Mouse (Mus musculus) urinary bladder, postnatal 14 days (tissue): ENCODE data around the gene Mllt3.

ENCODE experiments used
- DNase-seq: peaks from one replicate; pipeline ENCODE4 v3.0.0; 2021; ENCODE audit warnings: low spot score

Mllt3 gene

DNA sequence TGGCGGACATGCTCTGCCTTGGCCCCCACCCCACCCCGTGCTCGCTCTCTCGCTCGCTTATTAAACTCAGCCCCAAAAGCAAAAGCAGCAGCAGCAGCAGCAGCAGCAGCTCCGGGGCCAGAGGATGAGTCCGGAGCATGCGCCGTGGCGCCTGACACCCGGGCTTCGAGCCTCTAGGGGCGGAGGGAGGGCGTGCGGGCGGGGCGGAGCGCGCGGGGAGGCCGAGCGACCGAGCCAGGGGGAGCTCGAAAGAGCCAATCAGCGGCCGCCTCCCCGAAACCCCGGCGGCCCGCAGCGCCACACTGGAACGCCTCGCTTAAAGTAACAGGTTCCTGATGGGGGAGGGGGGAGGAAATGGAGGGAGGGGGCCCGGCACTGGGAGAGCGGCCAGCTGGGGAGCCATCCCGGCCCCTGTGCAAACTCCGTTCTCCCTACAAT is at the start of gene Mllt3:
TSS of gene Mllt3 (minus strand) at position 149 of the 438 bp plus-strand sequence.
- peak; percentile 97 for DNase-seq

DNA sequence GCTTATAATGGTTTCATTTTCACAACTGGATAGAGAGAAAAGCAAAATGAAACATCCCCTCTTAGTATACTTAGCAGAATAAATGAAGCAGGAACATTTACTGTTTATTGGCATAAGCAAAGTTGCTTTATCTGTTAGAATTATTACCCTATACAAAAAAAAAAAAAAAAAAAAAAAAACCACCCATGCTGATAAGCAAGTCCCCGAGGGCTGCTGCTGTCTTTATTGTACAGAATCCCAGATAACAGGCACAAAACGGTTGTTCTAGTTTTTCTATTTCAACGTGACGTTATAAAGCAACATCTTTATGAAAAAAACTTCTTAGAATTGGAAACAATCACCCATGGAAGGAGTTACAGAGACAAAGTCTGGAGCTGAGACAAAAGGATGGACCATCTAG is 49.2 kb upstream of the Mllt3 start:
- no peak for DNase-seq

DNA sequence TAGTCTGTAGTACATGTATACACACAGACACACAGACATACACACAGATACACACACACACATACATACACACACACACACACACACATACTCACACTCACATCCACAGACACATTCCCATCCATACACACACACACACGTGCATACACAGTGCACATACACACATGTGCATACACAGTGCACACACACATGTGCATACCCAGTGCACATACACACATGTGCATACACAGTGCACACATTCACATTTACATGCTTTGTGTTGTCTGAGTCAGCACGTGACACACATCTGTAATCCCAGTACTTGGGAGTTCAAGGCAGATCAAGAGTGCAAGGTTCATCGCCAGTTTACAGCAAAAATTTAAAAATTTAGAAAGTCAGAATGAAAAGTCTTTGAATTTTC is 48.7 kb upstream of the Mllt3 start:
- DNase-seq: no peak

DNA sequence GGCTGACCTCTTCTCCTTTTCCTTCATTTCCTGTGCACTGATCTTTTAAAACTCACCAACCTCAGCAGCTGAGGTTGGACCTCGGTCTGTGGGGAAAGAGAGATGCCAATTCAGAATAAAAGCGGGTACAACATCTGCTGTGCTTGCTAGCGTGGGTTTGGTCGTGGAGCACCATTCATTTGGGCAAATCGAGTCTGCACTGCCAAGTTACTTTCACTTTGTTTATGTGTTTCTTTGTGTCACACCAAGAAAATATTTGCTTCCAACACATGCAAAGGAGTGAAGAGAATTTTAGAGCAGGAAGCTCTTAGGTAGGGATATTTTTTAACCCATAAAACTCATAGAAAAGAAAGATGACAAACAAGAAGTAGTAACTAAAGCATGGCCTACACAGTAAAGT is 48.3 kb upstream of the Mllt3 start:
- no peak for DNase-seq

DNA sequence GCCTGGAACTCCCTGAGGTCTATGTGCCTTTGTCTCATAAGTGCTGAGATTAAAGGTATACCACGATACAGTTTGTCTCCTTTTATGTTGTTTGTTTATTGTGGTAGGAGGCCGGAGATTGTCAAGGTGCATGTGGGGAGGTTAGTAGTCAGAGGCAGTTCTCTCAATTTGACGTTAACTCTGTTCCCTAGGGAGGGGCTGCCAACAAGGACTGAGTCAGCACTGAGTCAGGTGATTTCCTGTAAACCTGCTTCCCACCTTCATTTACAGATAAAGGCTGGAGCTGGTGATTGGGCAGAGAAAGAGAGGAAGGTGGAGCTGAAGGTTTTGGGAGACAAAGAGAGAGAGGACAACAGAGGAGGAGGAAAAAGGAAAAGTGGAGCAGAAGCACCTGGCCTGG is 45.8 kb upstream of the Mllt3 start:
- no peak for DNase-seq

DNA sequence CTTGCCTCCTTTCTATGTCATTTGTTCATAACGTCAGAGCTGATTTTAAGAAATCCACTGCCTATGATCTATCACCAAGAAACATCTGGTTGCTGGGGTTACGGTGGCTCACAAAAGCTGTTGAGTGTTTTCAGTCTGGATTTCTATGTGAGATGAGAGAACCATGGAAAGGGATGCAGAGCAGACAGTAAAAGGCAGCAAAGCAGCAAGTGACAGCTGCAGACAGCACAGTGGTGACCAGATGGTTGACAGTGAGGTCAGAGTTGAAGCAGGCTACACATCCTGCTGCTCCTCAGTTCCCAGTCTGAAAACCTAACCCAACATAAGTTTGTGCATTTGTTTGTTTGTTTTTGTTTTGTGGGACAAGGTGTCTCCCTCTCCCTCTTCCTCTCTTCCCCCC is 42.2 kb upstream of the Mllt3 start:
- DNase-seq: no peak

DNA sequence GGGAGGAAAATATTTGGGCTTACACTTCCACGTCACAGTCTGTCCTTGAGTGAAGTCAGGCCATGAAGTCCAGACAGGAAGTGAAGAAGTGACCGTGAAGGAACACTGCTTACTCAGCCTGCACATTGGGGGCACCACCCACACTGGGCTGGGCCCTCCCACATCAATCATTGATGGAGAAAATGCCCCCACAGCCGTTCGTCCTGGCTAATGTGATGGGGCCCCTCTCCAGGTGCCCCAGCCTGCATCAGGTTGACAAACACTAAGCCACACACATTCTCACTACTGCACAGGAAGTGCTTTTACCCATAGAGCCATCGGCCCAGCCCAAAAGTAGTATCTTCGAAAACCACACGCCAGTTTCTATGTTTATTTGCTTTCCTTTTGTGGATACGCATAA is 13.1 kb upstream of the Mllt3 start:
- no peak for DNase-seq

DNA sequence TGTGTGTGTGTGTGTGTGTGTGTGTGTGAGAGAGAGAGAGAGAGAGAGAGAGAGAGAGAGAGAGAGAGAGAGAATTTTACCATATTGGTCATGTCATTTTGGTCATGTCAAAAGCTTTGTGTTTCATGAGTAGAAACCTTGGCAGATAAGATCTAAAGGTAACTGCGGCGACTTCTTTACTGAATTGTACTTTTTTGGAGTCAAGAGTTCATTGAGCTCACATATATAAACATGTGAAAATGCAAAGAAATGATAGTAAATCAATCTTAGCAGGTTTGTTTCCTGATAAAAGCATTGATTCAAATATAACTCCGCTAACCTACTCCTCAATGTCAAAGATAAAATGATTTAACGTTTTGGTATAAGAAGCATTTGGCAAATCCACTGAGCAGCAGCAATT is 12.0 kb upstream of the Mllt3 start:
- no peak for DNase-seq

DNA sequence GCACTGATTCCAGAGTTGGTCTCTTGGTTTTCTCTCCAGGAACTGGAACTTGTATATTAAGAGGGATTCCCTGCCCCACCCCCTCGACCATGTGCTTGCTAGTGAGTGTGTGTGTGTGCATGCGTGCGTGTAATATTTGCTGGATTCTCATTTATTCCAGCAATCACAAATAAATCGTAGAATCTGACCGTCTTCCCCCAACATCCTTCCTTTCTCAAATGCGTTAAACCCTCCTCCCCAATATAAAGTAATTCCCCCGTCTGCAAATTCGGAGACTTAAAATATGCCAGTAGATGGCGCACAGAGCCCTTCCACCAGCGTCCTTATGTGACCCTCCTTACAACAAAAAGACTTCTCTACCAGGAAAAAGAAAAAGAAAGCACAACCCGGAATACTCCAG is 2.2 kb upstream of the Mllt3 start:
- peak; percentile 48 for DNase-seq

DNA sequence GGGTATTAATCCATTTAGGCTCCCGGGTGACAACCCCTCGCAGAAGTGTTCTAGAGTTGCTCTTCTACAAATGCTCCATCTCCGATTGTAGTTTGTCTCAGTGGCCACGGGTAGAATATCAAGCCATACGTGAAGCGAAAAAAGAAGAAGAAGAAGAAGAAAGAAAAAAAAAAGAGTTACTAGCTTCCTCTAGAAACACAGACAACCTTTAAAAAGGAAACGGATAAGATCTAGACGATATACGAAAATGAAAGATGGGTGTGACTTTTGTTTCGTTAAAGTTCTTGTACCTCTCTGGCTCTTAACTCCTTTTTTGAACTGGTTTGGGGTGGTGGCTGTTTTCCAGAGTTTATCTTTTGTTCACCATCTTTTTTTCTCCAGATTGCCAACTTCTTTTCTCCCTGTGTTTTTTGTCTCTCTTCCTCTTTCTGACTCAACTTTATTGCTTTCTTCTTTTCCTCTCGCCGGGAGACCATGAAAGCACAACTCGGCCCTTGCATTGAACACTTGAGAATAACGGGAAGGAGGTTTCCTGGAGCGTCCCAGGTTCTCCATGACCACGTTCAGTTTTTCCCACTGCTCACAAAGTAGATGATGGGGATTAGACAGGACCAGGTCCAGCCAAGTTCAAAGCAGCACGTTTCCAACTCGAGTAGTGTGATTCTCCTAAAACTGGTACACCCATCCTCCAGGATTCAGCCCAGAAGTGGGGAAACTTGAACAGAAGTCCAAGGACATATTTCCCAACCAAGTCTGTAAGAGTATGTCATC is 1.4 kb upstream of the Mllt3 start:
- DNase-seq: no peak

DNA sequence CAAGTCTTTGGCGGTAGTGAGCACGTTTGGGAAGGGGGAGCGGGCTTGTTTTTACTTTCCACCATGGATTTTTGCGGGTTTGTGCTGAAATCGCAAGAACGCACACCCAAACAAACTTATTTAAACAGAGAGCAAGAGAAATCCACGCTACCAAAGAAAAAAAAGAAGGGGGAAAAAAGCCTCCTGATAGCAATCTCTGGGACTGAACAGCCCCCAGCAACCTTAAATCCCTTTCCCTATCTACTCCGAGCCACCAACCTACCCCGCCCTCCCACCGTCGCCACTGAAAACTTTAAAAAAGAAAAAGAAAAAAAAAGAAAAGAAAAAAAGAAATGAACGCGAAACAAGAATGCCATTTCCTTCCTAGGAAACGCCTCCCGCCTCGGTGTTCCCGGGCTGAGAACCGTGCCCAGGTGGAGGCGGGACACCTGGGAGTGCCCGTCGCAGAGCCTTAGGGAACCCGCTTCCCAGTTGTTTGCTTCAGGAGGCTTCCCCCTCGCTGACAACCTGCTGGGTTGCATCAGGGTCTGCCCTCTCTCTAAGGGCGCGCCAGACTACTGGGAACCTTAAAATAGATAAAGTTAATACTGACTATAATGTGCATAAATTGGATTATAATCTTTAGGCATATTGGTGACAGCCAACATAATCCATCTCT is 694 bp upstream of the Mllt3 start:
- peak; percentile 19 for DNase-seq

DNA sequence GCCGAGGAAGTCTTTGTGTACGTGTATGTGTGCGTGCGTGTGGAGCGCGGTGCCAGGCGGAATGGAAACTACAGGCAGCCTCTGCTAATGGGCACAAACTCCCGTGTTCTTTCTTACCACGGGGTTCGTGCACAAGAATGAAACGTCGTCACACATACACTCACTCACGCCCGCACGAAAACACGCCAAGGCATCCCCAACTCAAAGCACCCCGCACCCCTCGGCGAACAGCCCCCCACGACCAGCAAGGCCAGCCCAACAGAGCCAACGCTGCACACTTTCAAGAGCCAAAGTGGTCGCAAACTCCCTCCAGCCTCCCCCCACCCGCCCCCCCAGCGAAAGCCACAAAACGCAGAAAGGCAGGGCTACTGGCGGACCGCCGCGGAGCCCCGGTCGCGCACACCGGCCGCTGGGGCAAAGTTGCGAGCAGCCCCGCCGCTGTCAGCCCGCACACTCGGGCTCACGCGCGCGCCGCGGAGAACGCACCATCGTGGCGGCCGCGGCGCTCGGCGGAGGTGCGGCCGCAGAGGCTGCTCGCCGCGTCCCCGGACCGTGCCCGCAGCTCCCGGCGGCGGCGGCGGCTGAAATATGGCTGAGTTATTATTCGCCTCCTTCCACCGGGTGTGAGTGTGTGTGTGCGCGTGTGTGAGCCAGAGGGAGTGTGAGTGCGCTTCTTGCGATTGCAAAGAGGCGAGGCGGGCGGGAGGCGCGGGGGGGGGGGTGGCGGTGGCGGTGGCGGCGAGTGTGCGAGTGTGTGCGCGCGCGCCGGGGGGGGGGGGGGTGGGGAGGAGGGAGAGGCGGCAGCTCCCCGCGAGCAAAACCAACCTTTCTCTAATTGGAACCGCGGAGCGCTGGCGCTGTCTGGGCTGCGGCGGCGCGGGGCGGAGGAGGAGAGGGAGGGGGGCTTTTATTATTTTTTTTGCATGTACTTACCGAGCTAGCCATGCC is 739 bp downstream of the Mllt3 start:
- DNase-seq: peak; percentile 38

DNA sequence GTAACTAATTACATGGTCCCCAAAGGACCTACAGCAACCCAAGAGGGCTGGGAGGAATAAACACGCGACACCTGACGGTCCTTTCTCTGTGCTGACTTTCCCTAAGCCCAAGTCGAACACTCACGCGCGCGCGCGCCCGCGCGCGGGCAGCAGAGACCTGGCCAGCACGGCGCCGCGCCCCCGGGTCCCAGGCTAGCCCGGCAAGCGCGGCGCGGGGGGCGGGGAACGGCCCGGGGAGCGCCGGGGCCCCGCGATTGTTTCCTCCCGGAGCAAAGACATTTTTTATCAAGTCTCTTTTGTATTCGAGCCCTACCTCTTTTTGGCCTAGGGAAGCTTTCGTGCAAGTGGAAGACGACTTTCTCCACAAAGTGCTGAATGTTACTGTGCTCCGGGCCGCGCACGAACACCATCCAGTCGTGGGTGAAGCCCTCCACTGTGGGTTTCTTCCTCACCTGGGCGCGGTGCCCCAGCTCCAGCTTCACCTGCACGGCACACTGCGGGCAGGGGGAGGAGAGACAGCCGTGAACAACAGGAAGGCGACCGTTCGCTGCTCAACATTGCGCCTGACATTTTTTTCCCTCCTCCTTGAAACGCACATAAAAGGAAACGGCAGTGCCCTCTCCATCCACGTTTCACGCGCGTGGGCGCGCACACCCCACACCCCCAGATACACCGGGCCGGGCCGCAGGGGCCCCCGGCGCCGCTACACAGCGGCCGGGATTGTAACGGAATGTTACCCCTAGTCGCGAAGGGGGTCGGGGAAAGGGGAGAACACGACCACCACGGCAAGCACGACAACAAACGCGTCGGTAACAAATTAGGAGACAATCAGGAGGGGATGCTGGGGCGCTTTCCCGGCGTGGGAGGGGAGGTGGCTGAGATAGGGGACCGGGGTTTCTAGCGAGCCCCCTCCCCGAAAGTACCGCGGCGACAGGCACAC is 1.7 kb downstream of the Mllt3 start:
- DNase-seq: peak; percentile 26

DNA sequence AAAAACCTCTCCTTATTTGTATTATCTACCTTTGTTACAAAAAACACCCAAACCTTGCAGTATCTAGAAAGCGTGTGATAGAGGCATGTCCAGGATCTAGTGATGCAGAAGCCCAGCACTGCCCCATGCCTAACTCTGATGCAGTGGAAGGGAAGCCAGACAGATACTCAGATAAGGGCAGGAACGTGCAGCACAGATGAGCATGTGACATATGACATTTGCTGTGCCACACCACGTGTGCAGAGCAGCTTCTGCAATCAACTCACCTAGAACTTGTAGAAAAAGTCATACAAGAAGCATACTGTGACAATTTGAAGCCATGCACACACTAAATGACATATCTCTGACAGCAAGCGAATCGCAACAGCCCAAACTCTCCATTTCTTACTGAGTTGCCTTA is 9.6 kb downstream of the Mllt3 start:
- no peak for DNase-seq

DNA sequence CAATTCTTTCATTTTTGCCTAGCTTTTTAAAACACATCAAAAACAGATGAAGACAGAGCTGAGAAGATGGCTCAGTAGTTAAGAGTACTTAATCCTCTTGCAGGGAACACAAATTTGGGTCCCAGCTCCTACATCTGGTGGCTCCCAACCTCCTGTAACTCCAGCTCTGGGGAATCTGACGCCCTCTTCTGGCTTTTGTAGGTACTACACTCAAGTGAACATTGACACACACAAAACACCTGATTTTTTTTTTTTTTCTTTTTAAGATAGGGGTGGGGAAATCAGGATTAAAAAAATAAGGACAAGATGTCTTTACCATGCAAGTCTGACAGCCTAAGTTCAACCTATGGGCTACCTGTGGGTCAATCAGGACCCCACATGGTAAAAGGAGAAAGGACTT is 10.5 kb downstream of the Mllt3 start:
- no peak for DNase-seq

DNA sequence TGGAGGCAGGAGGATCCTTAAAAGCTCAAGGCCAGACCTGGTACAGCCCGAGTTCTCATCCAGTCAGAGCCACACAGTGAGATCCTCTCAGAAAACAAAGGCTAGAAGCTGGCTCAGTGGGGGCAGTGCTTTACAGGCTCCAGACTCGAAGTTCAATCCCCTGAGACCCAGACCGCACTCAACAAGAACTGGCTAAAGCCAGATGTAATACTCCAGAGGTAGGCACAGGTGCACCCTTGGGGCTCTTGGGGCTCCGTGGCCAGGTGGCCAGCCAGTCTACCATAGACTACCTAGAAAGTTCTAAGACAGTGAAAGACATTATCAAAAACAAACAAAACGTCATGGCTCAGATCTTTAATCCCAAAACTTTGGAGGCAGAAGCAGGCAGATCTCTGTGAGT is 12.7 kb downstream of the Mllt3 start:
- DNase-seq: no peak

DNA sequence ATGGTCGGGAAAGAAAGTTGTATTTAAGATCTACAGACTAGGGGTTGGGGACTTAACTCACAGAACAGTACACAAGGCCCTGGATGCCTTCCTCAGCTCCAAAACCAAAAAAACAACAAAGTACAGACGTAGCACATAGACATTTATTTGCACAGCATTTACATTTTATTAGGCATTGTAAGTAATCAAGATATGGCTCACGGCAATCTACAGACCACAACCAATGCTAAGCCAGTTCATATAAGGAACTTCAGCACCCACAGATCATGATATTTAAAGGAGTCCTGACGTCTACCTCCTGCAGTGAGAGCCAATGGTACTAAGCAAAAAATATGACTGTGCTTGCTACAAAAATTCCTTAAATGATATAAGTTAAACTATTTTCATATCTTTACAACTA is 13.5 kb downstream of the Mllt3 start:
- no peak for DNase-seq

DNA sequence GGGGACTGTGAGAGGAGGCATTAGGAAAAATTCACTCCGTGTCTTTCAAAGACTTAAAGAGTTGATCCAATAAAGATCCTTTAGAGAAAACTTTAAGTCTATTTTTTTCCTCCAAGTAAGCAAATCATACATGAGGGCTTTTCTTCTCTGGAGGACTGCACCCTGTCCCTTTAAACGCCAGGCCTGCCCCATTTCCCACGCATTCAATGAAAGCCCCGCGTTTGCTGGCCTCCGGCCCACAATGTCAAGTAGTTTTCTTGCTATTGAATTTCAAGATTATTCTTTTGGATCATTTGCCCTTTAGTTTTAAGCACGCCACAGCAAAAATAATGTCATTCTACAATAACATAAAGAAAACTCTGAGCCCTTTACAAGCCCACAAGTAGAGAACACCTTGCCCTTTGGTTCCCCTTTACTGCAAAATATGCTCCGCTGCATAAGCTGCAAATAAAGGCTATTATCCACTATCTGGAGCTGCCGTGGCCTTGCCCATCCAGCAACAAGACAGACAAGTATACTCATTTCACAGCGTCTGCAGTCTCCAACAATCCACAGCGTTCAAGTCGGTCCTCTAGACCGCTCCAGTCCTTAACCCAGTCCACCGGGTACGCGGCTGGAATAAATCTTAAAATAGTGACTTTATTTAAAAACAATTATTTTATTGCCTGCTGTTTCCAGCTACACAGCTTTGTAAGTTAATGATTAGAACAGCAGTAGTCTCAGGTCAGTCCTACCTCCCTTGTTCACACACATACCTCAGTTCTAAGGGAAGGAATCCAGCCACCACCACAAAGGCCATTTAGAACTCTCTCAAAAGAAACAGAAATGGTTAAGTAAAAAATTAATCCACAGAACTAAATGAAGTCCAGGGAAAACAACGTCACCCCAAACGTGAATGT is 15.5 kb downstream of the Mllt3 start:
- DNase-seq: no peak

DNA sequence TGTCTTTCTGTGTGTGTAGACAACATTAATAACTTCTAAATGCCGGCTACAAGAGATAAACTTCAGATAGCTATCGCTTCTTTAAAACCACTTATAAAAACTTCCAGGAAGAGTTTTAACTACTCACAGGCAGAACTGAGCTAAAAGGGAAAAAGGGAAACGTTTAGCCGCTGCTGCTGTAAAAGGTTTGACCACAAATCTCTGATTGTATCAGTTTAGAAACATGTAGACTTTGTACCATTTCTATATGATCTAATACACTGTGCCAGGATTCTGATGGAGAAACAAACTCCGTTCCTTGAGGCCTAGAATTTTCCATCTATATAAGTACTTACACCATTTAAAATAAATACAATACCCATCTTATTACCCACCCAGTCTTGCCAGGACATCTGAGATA is 17.4 kb downstream of the Mllt3 start:
- no peak for DNase-seq

DNA sequence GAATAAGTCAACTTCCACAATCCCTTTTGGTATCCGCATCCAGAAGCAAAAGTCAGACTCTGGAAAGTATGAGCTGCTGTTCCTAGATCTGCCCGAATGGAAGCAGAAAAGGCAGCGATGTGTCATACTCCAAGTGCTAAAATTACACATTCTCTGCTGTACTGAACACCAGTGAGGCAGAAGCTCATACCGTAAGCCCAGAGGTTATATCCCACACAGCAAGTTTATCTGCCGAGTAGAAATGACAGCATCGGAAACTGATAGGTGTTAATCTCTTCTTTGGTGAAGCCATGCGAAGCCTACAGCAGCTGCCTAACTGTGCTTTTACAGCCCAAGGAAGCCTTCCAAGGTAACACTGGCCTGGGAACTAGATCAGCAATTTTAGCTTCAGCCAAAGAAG is 17.9 kb downstream of the Mllt3 start:
- DNase-seq: no peak

DNA sequence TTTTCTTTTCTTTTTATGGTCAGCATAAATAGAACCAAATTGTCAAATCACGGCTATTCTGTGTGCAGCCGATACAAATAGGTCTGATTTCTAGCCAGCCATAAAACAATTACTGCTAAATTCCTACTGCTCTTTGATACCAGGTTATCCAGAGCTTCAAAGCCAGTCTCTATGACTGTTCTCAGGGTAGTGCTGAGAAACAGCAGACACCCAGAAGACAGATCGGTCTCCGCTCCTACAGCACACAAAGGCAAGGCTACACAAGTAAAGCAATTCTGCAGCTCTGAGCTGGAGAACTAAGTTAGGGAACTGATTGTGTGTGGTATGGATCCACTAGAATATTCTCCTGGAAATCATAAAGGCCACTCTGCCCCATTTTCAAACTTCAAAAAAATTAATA is 20.4 kb downstream of the Mllt3 start:
- no peak for DNase-seq
